Mouse (Mus musculus) lung, postnatal 0 days (tissue): ENCODE measurements around the gene B430218F22Rik. TPM values are rescaled to one million over a fixed set of nuclear protein-coding genes. Genes with fewer than 3 reads are reported as not detected.

Experiments
- ATAC-seq: fragments of 200-750 bp; cut with Nextera tagmentation; 2 replicates; pipeline ENCODE4 v1.8.0; 2017; ENCODE audit warnings: moderate library complexity
- DNase-seq: peaks from one replicate; pipeline ENCODE4 v3.0.0-alpha.2; 2016; ENCODE audit warnings: low spot score
- H3K27ac ChIP-seq: fragments of 300-500 bp; sonication (generic); 2 replicates; pipeline ENCODE4 v1.5.1; 2014; ENCODE audit warnings: antibody characterized with exemption, mild to moderate bottlenecking, low read length, mixed read lengths
- H3K27me3 ChIP-seq: fragments of 300-500 bp; sonication (generic); replicated peaks from 2 replicates; pipeline ENCODE4 v1.6.1; 2014; ENCODE audit warnings: low read length, mixed read lengths; ENCODE audit not compliant: insufficient read depth
- H3K36me3 ChIP-seq: fragments of 300-500 bp; sonication (generic); 2 replicates; pipeline ENCODE4 v1.6.1; 2014; ENCODE audit warnings: low read length, mixed read lengths; ENCODE audit not compliant: insufficient read depth
- H3K4me1 ChIP-seq: fragments of 300-500 bp; sonication (generic); 2 replicates; pipeline ENCODE4 v1.6.1; 2014; ENCODE audit warnings: antibody characterized with exemption, low read depth, low read length, mixed read lengths; ENCODE audit not compliant: insufficient read depth
- H3K4me2 ChIP-seq: fragments of 300-500 bp; sonication (generic); replicated peaks from 2 replicates; pipeline ENCODE4 v1.6.1; 2014; ENCODE audit warnings: low read depth, mild to moderate bottlenecking, low read length, moderate library complexity, mixed read lengths
- H3K4me3 ChIP-seq: fragments of 300-500 bp; sonication (generic); 2 replicates; pipeline ENCODE4 v1.5.1; 2014; ENCODE audit warnings: low read depth, low read length
- H3K9ac ChIP-seq: fragments of 300-500 bp; sonication (generic); replicated peaks from 2 replicates; pipeline ENCODE4 v1.6.1; 2014; ENCODE audit warnings: low read depth, mild to moderate bottlenecking
- H3K9me3 ChIP-seq: fragments of 300-500 bp; sonication (generic); 2 replicates; pipeline ENCODE4 v1.6.1; 2016; ENCODE audit warnings: low read length, mixed read lengths
- CTCF ChIP-seq: IDR thresholded peaks from 2 replicates; pipeline ENCODE4 v1.5.1; 2016; ENCODE audit warnings: antibody characterized with exemption, mild to moderate bottlenecking
- EP300 ChIP-seq: IDR thresholded peaks from 2 replicates; pipeline ENCODE4 v1.6.1; 2016; ENCODE audit warnings: antibody characterized with exemption, mild to moderate bottlenecking, control low read depth
- WGBS: fragments of 180-500 bp; shearing (Covaris S2); extraction: QIAGEN DNeasy Blood & Tissue Kit; methylation state at CpG from one replicate; pipeline ENCODE4 v1.1.7; 2014; 5-methylcytosine and 5-hydroxymethylcytosine counted together
- polyA plus RNA-seq: library from polyadenylated mRNA; unstranded; fragments of >200 nt; fragmentation: Nextera tagmentation; extraction: Ambion mirVana; gene quantifications from 2 replicates; pipeline ENCODE4 v1.2.1, GENCODE M21; 2015

Gene B430218F22Rik
- polyA plus RNA-seq, 1 experiment from 2014 or later: 0.41 TPM

- Histone ChIP-seq H3K4me2 (no peak overlapping the region), H3K27me3 (no peaks in the 10 kb centered on the region), H3K4me1 (no peaks in the 10 kb centered on the region), H3K27ac (no peak overlapping the region), H3K9me3 (no peaks in the 10 kb centered on the region), H3K4me3 (no peak overlapping the region), H3K9ac (no peak overlapping the region), H3K36me3 (no peaks in the 10 kb centered on the region)
- WGBS: 60% methylated on average over 6 of the region's 6 CpGs
- TF ChIP-seq CTCF: no peak
- no peak for TF ChIP-seq EP300
- no peak for ATAC-seq
- DNase-seq: no peak
Measured at GRCm38 (mm10) chr13:118411297-118411992, 25.0 kb downstream of the B430218F22Rik start.

GRCm38 (mm10) chr13:118418163-118418562 is 31.7 kb downstream of the B430218F22Rik start:
- no peak for TF ChIP-seq CTCF
- TF ChIP-seq EP300: no peak
- H3K9ac ChIP-seq: no peak overlapping the region
- no peaks in the 10 kb centered on the region for H3K27me3 ChIP-seq
- no peaks in the 10 kb centered on the region for H3K4me1 ChIP-seq
- ATAC-seq: no peak
- H3K4me2 ChIP-seq: no peak overlapping the region
- no peak overlapping the region for H3K27ac ChIP-seq
- 43% methylated on average over 4 of the region's 4 CpGs for WGBS
- H3K4me3 ChIP-seq: no peak overlapping the region
- DNase-seq: no peak
- H3K9me3 ChIP-seq: no peaks in the 10 kb centered on the region
- no peaks in the 10 kb centered on the region for H3K36me3 ChIP-seq

- DNase-seq: no peak
- H3K4me2 ChIP-seq: no peak overlapping the region
- WGBS: 76% methylated on average over 1 of the region's 1 CpGs
Measured at GRCm38 (mm10) chr13:118420408-118420807, 34.0 kb downstream of the B430218F22Rik start.

GRCm38 (mm10) chr13:118420847-118421246 is 34.4 kb downstream of the B430218F22Rik start:
- Histone ChIP-seq H3K36me3 (no peaks in the 10 kb centered on the region), H3K9ac (no peak overlapping the region), H3K27me3 (no peaks in the 10 kb centered on the region), H3K4me1 (no peaks in the 10 kb centered on the region), H3K27ac (no peak overlapping the region), H3K9me3 (no peaks in the 10 kb centered on the region), H3K4me3 (no peak overlapping the region), H3K4me2 (no peak overlapping the region)
- TF ChIP-seq EP300 (no peak), CTCF (no peak)
- DNase-seq (no peak), ATAC-seq (no peak)
- WGBS: 60% methylated on average over 1 of the region's 1 CpGs

More at GRCm38 (mm10) chr13:118420408-118420807, 34.0 kb downstream of the B430218F22Rik start:
- Histone ChIP-seq H3K9me3 (no peaks in the 10 kb centered on the region), H3K27me3 (no peaks in the 10 kb centered on the region), H3K9ac (no peak overlapping the region), H3K4me3 (no peak overlapping the region), H3K4me1 (no peaks in the 10 kb centered on the region), H3K27ac (no peak overlapping the region), H3K36me3 (no peaks in the 10 kb centered on the region)
- TF ChIP-seq CTCF: no peak
- TF ChIP-seq EP300: no peak
- no peak for ATAC-seq

Other genes with a start within 250 kb of the B430218F22Rik start
- gene Mrps30, start 622 bp downstream of the B430218F22Rik start, polyA plus RNA-seq: 20.8 and 21.9 TPM in 2 replicates